Mouse (Mus musculus) layer of hippocampus, adult 2 months (tissue): ENCODE results near the gene Gm28729. TPM values are rescaled to one million over a fixed set of nuclear protein-coding genes. Genes with fewer than 3 reads are reported as not detected.
A peak's percentile ranks its signal among the peaks of the same experiment; 100 is the strongest.
"Not testable (repeated sequence)": the region's sequence is repeated elsewhere in the genome, so short reads cannot be mapped to it uniquely, and the experiment has no call there.

Source experiments
- DNase-seq, 2 experiments: peaks; one replicate each; pipeline ENCODE4 v3.0.0; 2022; ENCODE audit warnings: low spot score in 2 of 2
- H3K27ac ChIP-seq: fragments of 200-600 bp; 2 replicates; pipeline ENCODE4 v1.8.1; 2022
- H3K4me3 ChIP-seq: fragments of 200-600 bp; 2 replicates; pipeline ENCODE4 v1.8.1; 2022; ENCODE audit warnings: mild to moderate bottlenecking
- CTCF ChIP-seq: fragments of 200-600 bp; conservative IDR thresholded peaks from 2 replicates; pipeline ENCODE4 v1.8.1; 2022; ENCODE audit warnings: antibody characterized with exemption, mild to moderate bottlenecking, moderate library complexity
- total RNA-seq, 2 experiments: library from RNA; stranded (reverse); gene quantifications; 2 replicates each; pipeline ENCODE4 v1.2.3; 2021

Gm28729 gene
- total RNA-seq, 2 experiments from 2014 or later = 0.34 TPM; not detected in 1

- Histone ChIP-seq H3K4me3 (no peak overlapping the region), H3K27ac (no peak overlapping the region)
- DNase-seq = no peak
- TF ChIP-seq CTCF = no peak
These were observed 10.4 kb upstream of the Gm28729 start for GRCm38 (mm10) chr9:96535431-96535830.

DNA sequence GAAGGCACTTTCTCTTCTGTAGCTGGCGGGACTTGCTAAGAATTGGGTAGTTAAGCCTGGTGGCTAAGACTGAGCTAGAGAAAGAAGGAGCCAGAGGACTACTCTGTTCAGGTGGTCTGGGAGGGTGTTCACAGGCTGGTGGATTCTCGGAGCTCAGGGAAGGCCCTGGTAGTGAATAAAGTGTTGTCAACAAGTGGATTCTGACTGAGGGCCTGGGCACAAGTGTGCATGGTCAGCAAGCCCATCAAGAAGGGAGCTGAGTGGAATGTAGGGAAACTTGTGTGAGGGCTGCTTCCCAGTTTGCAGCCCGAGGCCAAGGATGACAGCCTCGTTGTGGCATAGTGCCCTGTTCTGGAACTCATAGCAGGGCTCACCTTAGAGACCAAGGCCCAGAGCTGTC lies 9.2 kb upstream of the Gm28729 start:
- Histone ChIP-seq H3K27ac (no peak overlapping the region), H3K4me3 (no peak overlapping the region)
- no peak for DNase-seq
- TF ChIP-seq CTCF = no peak

DNA sequence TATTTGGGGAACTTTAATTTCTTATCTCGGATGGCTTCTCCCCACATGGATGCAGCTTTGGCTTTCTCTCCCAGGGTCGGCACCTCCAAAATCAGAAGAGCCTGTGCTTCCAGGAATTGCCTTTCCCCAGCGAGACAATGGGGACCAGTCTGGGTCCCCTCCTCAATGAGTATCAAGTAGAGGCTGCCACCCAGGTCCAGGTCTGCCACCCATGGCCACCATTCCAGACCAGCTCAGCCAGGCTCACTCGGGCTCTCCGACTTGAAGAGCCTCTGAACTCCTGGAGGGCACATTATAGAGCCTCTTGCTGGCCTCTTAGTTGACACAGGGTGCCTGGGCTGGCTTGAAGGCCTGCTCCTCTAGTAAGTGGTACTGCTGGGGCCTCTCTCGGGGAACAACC lies 8.4 kb upstream of the Gm28729 start:
- H3K4me3 ChIP-seq = no peak overlapping the region
- H3K27ac ChIP-seq = no peak overlapping the region
- DNase-seq = no peak
- TF ChIP-seq CTCF = no peak

- no peak overlapping the region for H3K27ac ChIP-seq
- no peak for DNase-seq
- no peak for TF ChIP-seq CTCF
- no peak overlapping the region for H3K4me3 ChIP-seq
These were observed 7.5 kb upstream of the Gm28729 start for GRCm38 (mm10) chr9:96532531-96532930.

DNA sequence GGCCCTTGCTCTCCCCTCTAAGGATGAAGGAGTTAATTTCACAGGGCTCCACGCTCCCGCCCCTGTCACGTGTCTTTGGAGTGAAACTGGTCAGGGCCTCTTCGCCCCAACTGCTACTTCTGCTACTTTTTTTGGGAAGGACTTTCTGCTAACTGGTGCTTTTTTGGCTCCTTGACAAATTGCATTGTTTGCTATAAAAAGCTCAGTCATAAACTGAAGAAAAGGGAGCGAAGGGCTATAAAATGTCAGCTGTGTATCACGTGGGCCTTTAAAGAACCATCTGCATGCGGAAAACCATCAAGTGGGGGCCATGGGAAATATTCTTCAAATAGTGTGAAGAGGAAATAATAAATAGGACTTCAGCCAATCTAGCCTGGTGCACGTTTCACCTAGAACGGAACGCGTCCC lies 5.6 kb upstream of the Gm28729 start:
- no peak for DNase-seq
- TF ChIP-seq CTCF = no peak
- Histone ChIP-seq H3K4me3 (peak overlapping the region; percentile 25; the same call in 1 of the 2 replicates), H3K27ac (no peak overlapping the region; the same call in 1 of the 2 replicates)

DNA sequence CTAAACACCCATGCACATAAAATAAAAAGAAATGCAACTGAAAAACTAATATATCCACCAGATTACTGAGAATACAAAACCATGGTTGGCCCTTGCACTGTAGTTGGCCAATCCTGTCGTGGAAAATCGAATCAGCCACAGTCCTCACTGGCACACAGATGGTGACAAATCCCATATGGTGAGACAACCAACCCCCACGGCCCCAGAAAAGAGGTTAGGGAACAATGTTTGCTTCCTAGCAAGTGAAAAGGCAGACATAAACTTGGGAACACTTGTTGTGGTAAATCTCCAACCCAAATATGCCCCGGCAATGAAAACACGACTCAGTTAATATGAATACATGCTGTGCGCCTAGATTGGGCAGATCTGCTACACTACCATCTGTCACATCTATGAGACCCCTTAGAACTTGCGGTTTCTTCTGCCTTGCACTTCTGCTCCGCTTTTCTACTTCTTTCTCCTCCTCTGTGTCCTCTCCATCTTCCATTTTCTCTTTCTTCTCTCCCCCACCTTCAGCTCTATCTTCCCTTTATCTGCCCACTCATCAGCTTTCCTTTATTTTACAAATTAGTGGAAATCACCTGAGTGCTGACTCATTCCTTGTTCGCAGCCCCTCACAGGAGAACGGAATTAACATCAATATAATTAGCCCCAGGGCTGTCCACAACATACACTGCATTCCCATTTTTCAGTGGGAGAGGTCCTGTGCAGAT lies 5.1 kb upstream of the Gm28729 start:
- H3K27ac ChIP-seq = no peak overlapping the region; the same call in 1 of the 2 replicates
- no peak for TF ChIP-seq CTCF
- H3K4me3 ChIP-seq = peak overlapping the region; percentile 25; the same call in 1 of the 2 replicates
- DNase-seq = no peak

GRCm38 (mm10) chr9:96526011-96526410 lies 947 bp upstream of the Gm28729 start:
- no peak for DNase-seq
- no peak overlapping the region for H3K4me3 ChIP-seq
- H3K27ac ChIP-seq = no peak overlapping the region
- TF ChIP-seq CTCF = no peak

DNA sequence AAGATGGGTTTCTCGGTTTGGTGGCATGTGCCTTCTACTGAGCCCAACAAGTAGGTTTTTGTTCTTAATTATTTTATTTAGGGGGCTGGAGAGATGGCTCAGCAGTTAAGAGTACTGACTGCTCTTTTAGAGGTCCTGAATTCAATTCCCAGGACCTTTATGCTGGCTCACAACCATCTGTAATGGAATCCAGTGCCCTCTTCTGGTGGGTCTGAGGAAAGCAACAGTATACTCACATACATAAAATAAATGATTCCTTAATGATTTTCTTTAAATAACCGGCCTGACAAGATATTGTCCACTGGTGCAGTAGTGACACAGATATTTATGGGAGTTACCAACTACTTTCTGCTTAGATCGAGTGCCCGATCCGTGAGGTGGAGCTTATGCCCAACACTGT lies 1.9 kb downstream of the Gm28729 start:
- no peak for DNase-seq
- H3K27ac ChIP-seq = no peak overlapping the region
- no peak overlapping the region for H3K4me3 ChIP-seq
- peak; percentile 57 for TF ChIP-seq CTCF

DNA sequence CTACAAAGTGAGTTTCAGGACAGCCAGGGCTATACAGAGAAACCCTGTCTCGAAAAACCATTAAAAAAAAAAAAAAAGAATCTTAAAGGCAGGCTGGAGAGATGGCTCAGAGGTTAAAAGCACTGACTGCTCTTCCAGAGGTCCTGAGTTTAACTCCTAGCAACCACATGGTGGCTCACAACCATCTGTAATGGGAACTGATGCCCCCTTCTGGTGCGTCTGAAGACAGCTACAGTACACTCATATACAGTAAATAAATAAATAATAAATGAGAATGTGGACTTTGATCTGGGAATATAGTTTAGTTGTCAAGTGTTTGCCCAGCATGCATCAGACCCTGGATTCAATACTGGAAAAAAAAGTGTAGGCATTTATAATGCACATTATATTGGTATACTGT lies 3.5 kb downstream of the Gm28729 start:
- H3K4me3 ChIP-seq, DNase-seq, H3K27ac ChIP-seq: not testable (repeated sequence)
- peak; percentile 37 for TF ChIP-seq CTCF

DNA sequence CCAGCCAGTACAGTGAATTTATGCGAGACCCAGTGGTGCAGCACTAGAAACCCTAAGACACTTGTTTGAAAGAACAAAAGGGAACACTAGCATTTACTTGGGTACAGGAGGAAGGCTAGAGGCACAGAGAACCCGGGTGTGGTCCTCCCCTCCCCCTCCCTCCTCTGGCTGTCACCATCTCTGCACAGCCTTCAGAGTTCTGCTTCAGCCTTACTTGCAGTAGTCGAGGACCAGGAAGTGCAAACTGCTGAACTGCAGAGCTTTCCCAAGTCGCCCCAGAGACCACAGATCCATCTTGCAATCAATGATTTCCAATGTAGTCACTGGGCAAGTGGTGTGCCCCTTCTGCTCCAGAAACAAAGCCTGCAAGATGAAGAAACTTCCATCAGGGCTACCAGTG lies 7.6 kb downstream of the Gm28729 start:
- no peak for DNase-seq
- Histone ChIP-seq H3K27ac (no peak overlapping the region), H3K4me3 (no peak overlapping the region)
- no peak for TF ChIP-seq CTCF

- H3K27ac ChIP-seq = no peak overlapping the region
These were observed 8.3 kb downstream of the Gm28729 start for GRCm38 (mm10) chr9:96516806-96517205.

GRCm38 (mm10) chr9:96515737-96516136 lies 9.3 kb downstream of the Gm28729 start:
- TF ChIP-seq CTCF = no peak
- H3K4me3 ChIP-seq = no peak overlapping the region
- no peak for DNase-seq
- no peak overlapping the region for H3K27ac ChIP-seq

More at GRCm38 (mm10) chr9:96516806-96517205, 8.3 kb downstream of the Gm28729 start:
- no peak for DNase-seq
- no peak for TF ChIP-seq CTCF
- no peak overlapping the region for H3K4me3 ChIP-seq

- no peak for TF ChIP-seq CTCF
- H3K27ac ChIP-seq = no peak overlapping the region
- no peak for DNase-seq
- H3K4me3 ChIP-seq = no peak overlapping the region
These were observed 10.8 kb downstream of the Gm28729 start for GRCm38 (mm10) chr9:96514278-96514677.

- Histone ChIP-seq H3K4me3 (no peak overlapping the region), H3K27ac (no peak overlapping the region)
- DNase-seq = peak; percentile 39 to 44
- TF ChIP-seq CTCF = no peak
These were observed 19.0 kb downstream of the Gm28729 start for GRCm38 (mm10) chr9:96506011-96506498.
